Mouse (Mus musculus): ENCODE measurements around the gene Hdac4. TPM values are rescaled to one million over a fixed set of nuclear protein-coding genes. Genes with fewer than 3 reads are reported as not detected.

Hdac4 gene
- total RNA-seq, 2 experiments from 2014 or later: 35.2 to 42.7 TPM

- peak in 1 of 2 experiments; percentile 28 for DNase-seq
Observed at GRCm38 (mm10) chr1:91917596-91917995, 277.9 kb downstream of the Hdac4 start.

- DNase-seq: no peak
Observed at GRCm38 (mm10) chr1:91915961-91916360, 279.5 kb downstream of the Hdac4 start.

GRCm38 (mm10) chr1:91914648-91915047 is 280.9 kb downstream of the Hdac4 start:
- DNase-seq: peak in 1 of 2 experiments; percentile 24

GRCm38 (mm10) chr1:91913850-91914249 is 281.6 kb downstream of the Hdac4 start:
- DNase-seq: peak; percentile 55 to 82

- peak; percentile 38 to 41 for DNase-seq
Observed at GRCm38 (mm10) chr1:91912227-91913119, 283.0 kb downstream of the Hdac4 start.

GRCm38 (mm10) chr1:91905268-91905667 is 290.2 kb downstream of the Hdac4 start:
- DNase-seq: no peak

- peak; percentile 48 to 63 for DNase-seq
Observed at GRCm38 (mm10) chr1:91903241-91903981, 292.1 kb downstream of the Hdac4 start.

- no peak for DNase-seq
Observed at GRCm38 (mm10) chr1:91897078-91897477, 298.4 kb downstream of the Hdac4 start.

GRCm38 (mm10) chr1:91894286-91894685 is 301.2 kb downstream of the Hdac4 start:
- DNase-seq: no peak

- no peak for DNase-seq
Observed at GRCm38 (mm10) chr1:91893598-91893997, 301.9 kb downstream of the Hdac4 start.

- no peak for DNase-seq
Observed at GRCm38 (mm10) chr1:91883115-91883514, 312.4 kb downstream of the Hdac4 start.

GRCm38 (mm10) chr1:91880899-91881298 is 314.6 kb downstream of the Hdac4 start:
- no peak for DNase-seq

- no peak for DNase-seq
Observed at GRCm38 (mm10) chr1:91880156-91880555, 315.3 kb downstream of the Hdac4 start.

Measured in heart, adult 18-20 months (tissue).